Mouse (Mus musculus): ENCODE data around the gene Zfp217.

DNA sequence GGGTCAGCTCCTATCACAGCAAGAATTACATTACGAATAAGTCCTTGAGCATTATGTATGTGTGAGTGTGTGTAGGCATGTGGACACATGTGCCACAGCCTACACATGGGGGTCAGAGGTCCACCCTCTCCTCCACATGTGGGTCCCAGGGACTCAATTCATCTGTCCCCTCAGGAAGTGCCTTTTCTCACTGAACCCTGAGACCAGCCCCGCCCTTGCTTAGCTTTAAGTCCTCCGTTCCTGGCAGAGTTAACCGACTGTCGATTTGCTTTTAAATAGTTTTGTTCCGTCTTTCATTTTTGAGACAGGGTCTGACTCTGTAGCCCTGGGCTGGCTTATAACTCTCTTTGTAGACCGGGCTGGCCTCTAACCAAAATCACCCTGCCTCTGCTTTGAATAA is 5.0 kb upstream of the Zfp217 start:
- no peak for TF ChIP-seq BHLHE40 (IDR thresholded peaks at IDR 0.05; ENCODE audit: low read depth, low read length)
- TF ChIP-seq EP300 (IDR thresholded peaks at IDR 0.05; ENCODE audit: low read length): no peak
- TF ChIP-seq RCOR1 (conservative IDR thresholded peaks at IDR 0.05; ENCODE audit: low read depth, low read length): no peak
- no peak for TF ChIP-seq CHD1 (IDR thresholded peaks at IDR 0.05; ENCODE audit: low read depth, low read length)
- TF ChIP-seq CTCF (conservative IDR thresholded peaks at IDR 0.05 in 1 of 2, IDR thresholded peaks at IDR 0.05 in 1 of 2; ENCODE audit: low read depth in 2 of 2, low read length in 2 of 2): no peak
- no peak for TF ChIP-seq E2F4 (IDR thresholded peaks at IDR 0.05; ENCODE audit: insufficient replicate concordance, low read depth, low read length)

Measured in CH12.LX (cell line).